Mouse (Mus musculus) frontal cortex, postnatal 36 days (tissue): ENCODE measurements around the gene Ccdc142.

Experiments used
- DNase-seq, 2 experiments: peaks; one replicate each; pipeline ENCODE4 v3.0.0; 2022; ENCODE audit warnings: low spot score in 2 of 2

Gene Ccdc142

DNA sequence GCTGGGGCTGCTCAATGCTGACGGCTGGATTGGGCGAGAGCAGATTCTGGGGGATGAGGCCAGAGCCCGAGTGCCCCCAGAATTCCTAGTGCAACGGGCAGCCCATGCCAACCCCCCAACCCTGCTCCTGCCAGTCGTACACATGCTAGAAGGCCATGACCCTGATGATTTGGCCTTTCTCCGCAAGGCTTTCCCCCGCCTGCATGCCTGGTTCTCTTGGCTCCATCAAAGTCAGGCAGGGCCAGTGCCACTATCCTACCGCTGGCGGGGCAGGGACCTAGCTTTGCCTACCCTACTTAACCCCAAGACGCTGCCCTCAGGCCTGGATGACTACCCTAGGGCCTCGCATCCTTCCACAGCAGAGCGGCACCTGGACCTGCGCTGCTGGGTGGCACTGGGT is 16.2 kb downstream of the Ccdc142 start:
- no peak for DNase-seq

DNA sequence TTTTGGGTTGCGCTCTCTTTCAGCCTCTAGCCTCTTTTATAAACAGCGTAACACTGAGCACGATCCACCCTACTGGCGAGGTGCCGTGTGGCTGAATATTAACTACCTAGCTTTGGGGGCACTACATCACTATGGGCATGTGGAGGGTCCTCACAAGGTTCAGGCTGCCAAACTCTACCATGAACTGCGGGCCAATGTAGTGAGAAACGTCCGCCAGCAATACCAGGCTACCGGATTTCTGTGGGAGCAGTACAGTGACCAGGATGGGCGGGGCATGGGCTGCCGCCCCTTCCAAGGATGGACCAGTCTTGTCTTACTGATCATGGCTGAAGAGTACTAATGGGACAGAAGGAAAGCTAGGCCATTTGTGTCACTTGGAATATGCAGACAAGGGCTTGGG is 17.0 kb downstream of the Ccdc142 start:
- no peak for DNase-seq

DNA sequence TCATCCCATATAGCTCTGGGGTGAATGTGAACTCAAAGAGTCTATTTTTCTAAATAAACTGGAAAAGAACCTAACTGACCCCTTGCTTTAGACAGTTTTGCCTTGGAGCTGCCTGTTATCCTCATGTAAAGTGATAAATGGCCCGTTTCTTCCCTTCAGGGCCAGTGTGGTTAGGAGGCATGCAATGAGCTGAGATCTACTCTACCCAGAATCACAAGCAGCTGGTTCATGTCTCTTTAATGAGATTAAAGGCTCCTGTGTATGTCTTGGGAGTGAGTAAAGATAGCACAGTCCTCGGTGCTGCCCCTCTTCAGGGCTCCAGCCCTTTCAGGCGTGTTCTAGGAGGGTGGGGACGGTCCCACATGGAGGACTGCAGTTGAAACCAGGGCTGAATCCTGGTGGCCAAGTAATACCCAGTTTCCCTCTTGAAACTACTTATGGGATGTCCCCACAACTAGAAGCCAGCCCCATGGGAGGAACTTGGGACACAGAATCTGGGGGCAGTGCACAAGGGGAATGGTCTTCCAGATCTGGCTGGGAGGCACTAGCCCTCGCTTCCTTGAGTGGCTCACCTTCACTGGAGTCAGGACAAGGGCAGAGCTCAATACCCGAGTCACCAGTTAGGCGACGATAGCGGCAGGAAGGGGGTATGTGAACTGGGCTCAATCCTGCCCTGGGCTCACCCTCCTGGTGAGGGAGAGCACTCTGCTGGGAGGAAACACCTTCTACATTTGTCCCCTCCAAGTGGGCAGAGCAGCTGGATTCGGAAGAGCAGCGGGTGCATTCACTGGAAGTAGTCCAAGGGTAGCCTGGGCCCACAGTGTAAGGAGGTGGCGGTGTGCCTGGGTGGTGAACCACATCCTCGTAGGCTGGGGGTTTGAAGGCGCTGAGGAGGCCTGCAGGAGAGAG is 17.7 kb downstream of the Ccdc142 start:
- no peak for DNase-seq

GRCm38 (mm10) chr6:83119734-83120051 is 18.3 kb downstream of the Ccdc142 start:
- no peak for DNase-seq

- DNase-seq, result peak; percentile 97 to 98
These were observed 19.8 kb downstream of the Ccdc142 start, which contains the start of gene Wbp1 for GRCm38 (mm10) chr6:83120930-83121862. TSS of gene Wbp1 (minus strand) at chr6:83121559.

GRCm38 (mm10) chr6:83121863-83122710 is 20.7 kb downstream of the Ccdc142 start:
- no peak for DNase-seq

GRCm38 (mm10) chr6:83122961-83123360 is 21.6 kb downstream of the Ccdc142 start:
- no peak for DNase-seq

DNA sequence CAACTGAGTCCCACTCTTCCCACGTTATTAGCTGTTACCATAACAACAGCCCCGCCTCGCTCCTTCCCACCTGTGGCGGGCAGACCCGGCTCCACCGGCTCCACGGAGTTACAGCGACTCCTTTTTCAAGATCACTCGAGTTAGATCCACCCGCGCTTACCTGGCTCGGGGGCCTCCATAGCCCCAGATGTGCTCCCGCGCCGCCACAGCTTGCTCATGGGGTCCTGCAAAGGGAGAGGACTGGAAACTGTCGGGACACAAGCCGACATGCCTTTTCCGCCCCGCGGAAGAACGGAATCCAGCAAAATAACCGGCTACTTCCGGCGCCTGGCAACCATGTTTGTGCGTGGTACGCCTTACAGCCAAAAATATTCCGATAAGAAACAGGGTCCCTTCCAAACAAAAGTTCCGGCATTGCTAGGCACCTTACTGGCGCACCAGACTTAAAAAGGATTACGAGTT is 23.5 kb downstream of the Ccdc142 start:
- peak; percentile 87 to 94 for DNase-seq

GRCm38 (mm10) chr6:83125331-83125730 is 23.9 kb downstream of the Ccdc142 start, which contains the start of gene Ino80b:
TSS of gene Ino80b (minus strand) at chr6:83125431.
- no peak for DNase-seq

GRCm38 (mm10) chr6:83127419-83127818 is 26.0 kb downstream of the Ccdc142 start:
- DNase-seq, result no peak

- no peak for DNase-seq
These were observed 30.2 kb downstream of the Ccdc142 start for GRCm38 (mm10) chr6:83131469-83132034.

DNA sequence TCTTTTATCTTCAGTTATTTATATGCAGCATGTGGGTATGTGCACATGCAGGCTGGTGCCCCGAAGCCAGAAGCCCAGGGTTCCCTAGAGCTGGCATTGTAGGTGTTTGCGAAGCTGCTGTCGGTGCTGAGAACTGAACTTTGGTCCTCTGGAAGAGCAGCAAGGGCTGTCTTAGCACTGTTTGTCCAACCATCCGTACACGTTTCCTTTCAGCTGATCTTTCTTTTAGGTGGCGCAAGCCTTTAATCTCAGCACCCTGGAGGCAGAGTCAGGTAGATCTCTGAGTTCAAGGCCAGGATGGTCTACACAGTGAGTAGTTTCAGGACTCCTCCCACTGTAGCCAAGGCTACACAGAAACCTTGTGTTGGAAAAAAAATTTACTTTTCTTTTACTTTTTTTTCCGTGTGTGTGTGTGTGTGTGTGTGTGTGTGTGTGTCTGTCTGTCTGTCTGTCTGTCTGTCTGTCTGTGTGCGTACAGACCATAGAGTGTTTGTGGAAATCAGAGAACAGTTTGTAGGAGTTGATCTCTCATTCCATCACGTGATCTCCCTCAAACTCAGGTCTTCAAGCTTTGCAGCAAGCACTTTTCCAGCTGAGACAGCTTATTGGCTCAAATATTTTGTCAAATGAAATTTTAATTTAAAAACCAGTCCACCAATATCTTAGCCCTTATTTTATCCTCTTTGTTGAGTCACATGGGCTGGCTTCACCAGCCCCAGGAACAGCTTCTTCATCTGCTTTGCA is 30.9 kb downstream of the Ccdc142 start:
- DNase-seq, result no peak

DNA sequence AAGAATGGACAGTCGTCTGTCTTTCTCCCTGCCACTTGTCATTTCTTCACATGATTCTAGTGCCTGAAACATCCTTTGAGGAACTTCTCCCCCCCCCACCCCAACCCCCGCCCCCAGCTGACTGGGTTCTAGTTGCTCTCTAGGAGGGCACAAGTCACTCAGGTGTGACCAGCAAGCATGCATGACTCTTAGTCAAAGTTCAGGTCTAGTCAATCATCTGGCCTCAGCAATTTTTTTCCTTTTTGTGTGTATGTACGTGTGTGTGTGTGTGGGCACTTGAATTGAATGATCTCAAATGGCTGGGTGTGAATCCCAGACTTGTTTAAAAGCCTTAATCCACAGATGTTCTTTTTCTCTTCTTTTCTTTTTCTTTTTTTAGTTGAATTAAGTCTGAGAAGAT is 32.8 kb downstream of the Ccdc142 start:
- DNase-seq, result no peak

- no peak for DNase-seq
These were observed 33.6 kb downstream of the Ccdc142 start, which contains the start of gene Rtkn for GRCm38 (mm10) chr6:83134951-83135513. TSS of gene Rtkn (plus strand) at chr6:83135463.

GRCm38 (mm10) chr6:83135571-83136161 is 34.3 kb downstream of the Ccdc142 start:
- no peak for DNase-seq

DNA sequence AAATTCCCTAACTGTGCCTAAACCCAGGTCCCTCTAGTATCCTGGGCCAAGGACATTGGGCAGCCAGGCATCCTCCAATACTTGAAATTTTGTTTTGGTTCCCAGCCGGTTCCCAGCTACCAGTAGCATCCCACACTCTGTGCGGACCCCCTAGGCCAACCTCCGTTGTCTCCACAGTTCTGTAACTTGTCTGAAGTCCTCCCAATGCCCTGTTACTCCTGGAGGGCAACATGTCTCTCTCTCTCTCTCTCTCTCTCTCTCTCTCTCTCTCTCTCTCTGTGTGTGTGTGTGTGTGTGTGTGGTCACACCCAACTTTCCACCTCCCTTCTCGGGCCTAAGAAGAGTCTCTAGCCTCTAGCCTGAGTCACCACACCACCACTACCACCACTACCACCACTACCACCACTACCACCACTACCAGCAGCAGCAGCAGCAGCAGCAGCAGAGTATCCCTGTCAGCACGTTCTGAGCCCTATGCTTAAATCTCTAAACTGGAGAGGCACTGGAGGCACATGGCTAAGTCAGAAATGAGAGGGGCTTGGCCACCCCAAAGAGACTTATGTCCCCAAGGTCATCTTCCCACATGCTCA is 35.0 kb downstream of the Ccdc142 start:
- DNase-seq, result no peak

GRCm38 (mm10) chr6:83136881-83137575 is 35.6 kb downstream of the Ccdc142 start:
- no peak for DNase-seq

DNA sequence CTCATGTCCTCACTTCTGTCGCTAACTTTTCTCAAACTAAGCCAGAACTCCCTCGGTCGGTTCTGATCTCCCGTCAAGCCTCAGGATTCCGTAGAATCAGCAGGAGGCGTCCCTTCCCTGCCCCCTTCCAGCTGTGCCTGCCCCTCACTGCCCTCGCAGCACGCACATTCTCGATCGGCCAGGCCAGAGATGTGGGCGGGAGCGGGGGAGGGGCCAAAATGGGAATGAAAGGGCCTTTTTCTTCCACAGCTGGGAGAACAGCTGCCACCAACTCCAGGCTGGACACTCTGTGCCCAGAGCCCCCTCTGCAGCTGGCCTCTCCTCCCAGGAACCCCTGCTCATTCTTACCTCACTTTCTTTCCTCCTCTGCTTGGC is 36.2 kb downstream of the Ccdc142 start:
- DNase-seq, result peak; percentile 60

- DNase-seq, result no peak
These were observed 36.7 kb downstream of the Ccdc142 start for GRCm38 (mm10) chr6:83138056-83138455.
